Mouse (Mus musculus): ENCODE results near the gene Ceacam18.

- TF ChIP-seq CTCF (IDR thresholded peaks at IDR 0.05; ENCODE audit: insufficient read depth, low read depth, low read length) (no peak), POLR2A (IDR thresholded peaks at IDR 0.05; ENCODE audit: insufficient read depth, low read depth, low read length) (no peak)
These were observed 26.1 kb upstream of the Ceacam18 start for GRCm38 (mm10) chr7:43608316-43608824.
